Mouse (Mus musculus): ENCODE results near the gene Olfr1066. TPM values are rescaled to one million over a fixed set of nuclear protein-coding genes. Genes with fewer than 3 reads are reported as not detected.

Gene Olfr1066
- polyA plus RNA-seq (2012; rRNA removed; ENCODE audit: low replicate concordance), result not detected in 2 replicates

GRCm38 (mm10) chr2:86456169-86456568 is at the start of gene Olfr1066:
Olfr1066 (minus strand) TSS chr2:86456269.

GRCm38 (mm10) chr2:86487286-86487685 is 31.2 kb upstream of the Olfr1066 start, which contains the start of gene Olfr228:
Olfr228 (minus strand) TSS chr2:86487386.

DNA sequence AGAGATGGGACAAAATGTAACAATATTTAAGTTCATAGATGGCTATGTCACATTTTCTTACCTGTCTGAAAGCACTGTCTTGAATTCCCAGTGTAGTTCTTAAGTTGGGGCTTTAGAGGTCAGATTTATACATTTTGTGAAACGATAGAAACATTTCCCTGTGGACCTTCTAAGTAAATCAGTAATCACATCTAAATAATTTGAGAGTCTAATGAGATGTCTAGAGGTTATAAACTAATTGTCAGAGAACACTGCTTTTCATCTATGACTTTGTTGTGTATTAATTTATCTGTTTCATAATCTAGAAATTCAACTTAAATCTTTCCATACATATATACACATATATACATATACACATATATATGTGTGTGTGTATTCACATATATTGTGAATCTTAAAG is 5.6 kb downstream of the Olfr1066 start, which contains the start of gene Olfr1065:
Gene Olfr1065, minus strand, starts transcription at position 101 of the 400 bp plus-strand sequence.

DNA sequence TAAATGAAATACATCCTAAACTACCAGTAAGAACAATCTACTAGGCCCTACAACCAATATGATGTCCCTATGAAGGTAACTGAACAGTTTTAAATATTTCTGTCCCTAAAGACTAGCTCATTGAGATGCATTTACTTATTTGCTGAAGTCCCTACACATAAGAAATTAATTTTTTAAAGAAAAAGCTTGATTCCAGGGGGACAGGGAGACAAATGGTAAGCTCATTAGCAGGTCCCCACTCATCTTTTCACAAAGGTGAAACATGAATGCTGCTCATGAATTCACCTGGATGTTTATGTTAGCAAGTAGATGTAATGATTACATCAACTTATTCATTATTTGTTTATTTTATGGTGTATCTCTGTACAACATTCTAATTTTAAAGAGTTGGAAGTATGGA is 29.4 kb downstream of the Olfr1066 start, which contains the start of gene Olfr1062:
Gene Olfr1062, minus strand, starts transcription at position 101 of the 400 bp plus-strand sequence.

DNA sequence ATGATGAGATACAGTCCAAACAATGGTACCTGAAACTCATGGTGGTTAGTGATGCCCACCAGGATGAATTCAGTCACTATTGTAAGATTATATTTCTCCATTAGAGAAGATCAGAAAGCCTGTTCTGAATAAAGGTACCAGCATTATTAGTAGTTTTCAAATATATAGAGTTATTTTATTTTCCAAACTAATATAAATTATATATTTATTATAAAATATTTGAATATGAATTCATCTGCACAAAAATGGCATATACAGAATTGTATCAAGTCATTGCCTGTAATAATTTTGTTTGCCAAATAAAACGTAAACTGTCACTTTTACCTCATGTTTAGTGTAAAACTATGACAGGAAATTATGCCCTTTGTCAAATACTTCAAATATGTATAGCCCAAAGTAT is 42.1 kb downstream of the Olfr1066 start, which contains the start of gene Olfr1061:
Gene Olfr1061, minus strand, starts transcription at position 101 of the 400 bp plus-strand sequence.

Other genes with a start within 250 kb of the Olfr1066 start
- not detected in 2 replicates for gene Olfr1046, start 237.0 kb downstream of the Olfr1066 start, polyA plus RNA-seq (2012; rRNA removed; ENCODE audit: low replicate concordance)
- gene Olfr1047, start 224.9 kb downstream of the Olfr1066 start, polyA plus RNA-seq (2012; rRNA removed; ENCODE audit: low replicate concordance), result not detected in 2 replicates
- gene Olfr1048, start 216.0 kb downstream of the Olfr1066 start, polyA plus RNA-seq (2012; rRNA removed; ENCODE audit: low replicate concordance), result not detected in 2 replicates
- gene Olfr1049, start 197.9 kb downstream of the Olfr1066 start, polyA plus RNA-seq (2012; rRNA removed; ENCODE audit: low replicate concordance), result not detected in 2 replicates
- not detected in 2 replicates for gene Olfr1051, start 177.2 kb downstream of the Olfr1066 start, polyA plus RNA-seq (2012; rRNA removed; ENCODE audit: low replicate concordance)
- gene Olfr1052, start 163.8 kb downstream of the Olfr1066 start, polyA plus RNA-seq (2012; rRNA removed; ENCODE audit: low replicate concordance), result not detected in 2 replicates
- not detected in 2 replicates for gene Olfr1053, start 141.0 kb downstream of the Olfr1066 start, polyA plus RNA-seq (2012; rRNA removed; ENCODE audit: low replicate concordance)
- gene Olfr1054, start 120.8 kb downstream of the Olfr1066 start, polyA plus RNA-seq (2012; rRNA removed; ENCODE audit: low replicate concordance), result not detected in 2 replicates
- gene Olfr1055, start 106.0 kb downstream of the Olfr1066 start, polyA plus RNA-seq (2012; rRNA removed; ENCODE audit: low replicate concordance), result not detected in 2 replicates
- gene Olfr1056, start 93.8 kb downstream of the Olfr1066 start, polyA plus RNA-seq (2012; rRNA removed; ENCODE audit: low replicate concordance), result not detected in 2 replicates
- gene Olfr1057, start 77.9 kb downstream of the Olfr1066 start, polyA plus RNA-seq (2012; rRNA removed; ENCODE audit: low replicate concordance), result not detected in 2 replicates
- gene Olfr1058, start 67.7 kb downstream of the Olfr1066 start, polyA plus RNA-seq (2012; rRNA removed; ENCODE audit: low replicate concordance), result not detected in 2 replicates
- gene Olfr1061, start 42.2 kb downstream of the Olfr1066 start, polyA plus RNA-seq (2012; rRNA removed; ENCODE audit: low replicate concordance), result not detected in 2 replicates
- not detected in 2 replicates for gene Olfr1062, start 29.5 kb downstream of the Olfr1066 start, polyA plus RNA-seq (2012; rRNA removed; ENCODE audit: low replicate concordance)
- not detected in 2 replicates for gene Olfr1065, start 5.7 kb downstream of the Olfr1066 start, polyA plus RNA-seq (2012; rRNA removed; ENCODE audit: low replicate concordance)
- gene Olfr228, start 31.1 kb upstream of the Olfr1066 start, polyA plus RNA-seq (2012; rRNA removed; ENCODE audit: low replicate concordance), result not detected in 2 replicates
- gene Olfr1076, start 52.2 kb upstream of the Olfr1066 start, polyA plus RNA-seq (2012; rRNA removed; ENCODE audit: low replicate concordance), result not detected in 2 replicates
- not detected in 2 replicates for gene Olfr1079, start 86.2 kb upstream of the Olfr1066 start, polyA plus RNA-seq (2012; rRNA removed; ENCODE audit: low replicate concordance)
- not detected in 2 replicates for gene Olfr1080, start 102.0 kb upstream of the Olfr1066 start, polyA plus RNA-seq (2012; rRNA removed; ENCODE audit: low replicate concordance)
- gene Olfr1082, start 142.7 kb upstream of the Olfr1066 start, polyA plus RNA-seq (2012; rRNA removed; ENCODE audit: low replicate concordance), result not detected in 2 replicates
- not detected in 2 replicates for gene Olfr1084, start 183.5 kb upstream of the Olfr1066 start, polyA plus RNA-seq (2012; rRNA removed; ENCODE audit: low replicate concordance)
- gene Olfr1085, start 205.8 kb upstream of the Olfr1066 start, polyA plus RNA-seq (2012; rRNA removed; ENCODE audit: low replicate concordance), result not detected in 2 replicates
- gene Olfr1086, start 223.8 kb upstream of the Olfr1066 start, polyA plus RNA-seq (2012; rRNA removed; ENCODE audit: low replicate concordance), result not detected in 2 replicates
- not detected in 2 replicates for gene Olfr1087, start 242.1 kb upstream of the Olfr1066 start, polyA plus RNA-seq (2012; rRNA removed; ENCODE audit: low replicate concordance)